Mouse (Mus musculus) cerebellum, postnatal 14 days (tissue): ENCODE results near the gene Ppox.
A peak's percentile ranks its signal among the peaks of the same experiment; 100 is the strongest.
"Not testable (repeated sequence)": the region's sequence is repeated elsewhere in the genome, so short reads cannot be mapped to it uniquely, and the experiment has no call there.

Experiments
- DNase-seq, 2 experiments: peaks; one replicate each; pipeline ENCODE4 v3.0.0; 2021; ENCODE audit warnings: mixed read lengths in 2 of 2

Gene Ppox

GRCm38 (mm10) chr1:171280916-171281527 lies at the start of gene Ppox:
Gene Ppox, minus strand, starts transcription at chr1:171281186.
- DNase-seq: peak; percentile 89 to 91

DNA sequence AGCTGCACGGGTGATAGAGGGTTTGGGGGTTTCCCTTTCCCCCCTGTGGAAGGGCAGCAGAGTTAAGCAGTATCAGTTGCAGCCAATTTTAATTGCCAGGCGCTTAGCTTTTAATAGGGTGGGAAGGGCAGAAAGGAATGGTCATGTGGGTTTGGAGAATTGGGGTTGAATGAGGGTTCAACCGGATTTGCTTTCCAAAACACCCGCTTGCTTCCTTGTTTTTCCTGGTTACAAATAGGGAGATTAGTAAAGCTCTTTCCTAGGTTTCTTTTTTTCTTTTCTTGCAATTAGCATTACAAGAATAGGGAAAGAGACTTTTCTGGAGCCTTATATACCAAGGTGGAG lies 49.2 kb upstream of the Ppox start:
- no peak for DNase-seq

- DNase-seq: peak; percentile 48 to 86
These were observed 48.6 kb upstream of the Ppox start for GRCm38 (mm10) chr1:171329433-171330215.

GRCm38 (mm10) chr1:171328839-171329432 lies 48.0 kb upstream of the Ppox start, which contains the start of gene Dedd:
Gene Dedd, plus strand, starts transcription at chr1:171329145.
- DNase-seq: peak; percentile 94

DNA sequence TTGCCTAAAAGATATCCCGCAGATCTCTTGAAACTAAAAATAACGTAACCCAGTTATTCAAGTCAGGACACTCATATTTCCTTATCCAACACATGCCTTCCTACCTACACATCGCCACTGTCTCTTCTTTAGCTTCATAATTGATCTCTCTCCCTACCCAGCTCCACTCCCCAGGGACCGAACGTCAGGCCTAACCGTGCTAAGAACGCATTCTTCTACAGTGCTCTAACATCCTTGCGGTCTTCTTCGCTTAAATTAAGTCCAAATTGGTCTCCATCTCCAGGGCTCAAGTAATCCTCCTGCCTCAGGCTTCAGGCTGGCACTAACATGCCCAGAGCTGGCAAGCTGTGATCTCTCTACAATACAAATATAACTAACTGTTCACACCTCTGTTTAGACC lies 47.3 kb upstream of the Ppox start:
- peak in 1 of 2 experiments; percentile 49 for DNase-seq

GRCm38 (mm10) chr1:171326588-171326987 lies 45.6 kb upstream of the Ppox start:
- not testable (repeated sequence) for DNase-seq

DNA sequence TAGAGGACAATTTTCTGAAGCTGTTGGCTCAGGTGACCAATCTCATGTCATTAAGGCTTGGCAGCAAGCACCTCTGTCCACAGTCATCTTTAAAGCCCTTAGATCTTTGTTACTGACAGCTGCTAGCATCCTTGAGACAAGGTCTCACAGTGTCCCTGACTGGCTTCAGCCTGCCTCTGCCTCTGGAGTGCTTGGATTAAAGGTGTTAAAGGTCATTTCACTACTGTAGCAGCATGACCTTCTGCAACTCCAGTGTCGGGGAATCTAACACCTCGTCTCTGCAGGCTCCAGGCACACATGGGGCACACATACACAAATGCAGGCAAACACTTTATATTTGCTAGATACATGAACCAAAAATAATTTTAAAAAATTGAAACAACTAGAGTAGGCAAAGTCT lies 44.6 kb upstream of the Ppox start:
- no peak for DNase-seq

- DNase-seq: no peak
These were observed 41.0 kb upstream of the Ppox start for GRCm38 (mm10) chr1:171322012-171322411.

DNA sequence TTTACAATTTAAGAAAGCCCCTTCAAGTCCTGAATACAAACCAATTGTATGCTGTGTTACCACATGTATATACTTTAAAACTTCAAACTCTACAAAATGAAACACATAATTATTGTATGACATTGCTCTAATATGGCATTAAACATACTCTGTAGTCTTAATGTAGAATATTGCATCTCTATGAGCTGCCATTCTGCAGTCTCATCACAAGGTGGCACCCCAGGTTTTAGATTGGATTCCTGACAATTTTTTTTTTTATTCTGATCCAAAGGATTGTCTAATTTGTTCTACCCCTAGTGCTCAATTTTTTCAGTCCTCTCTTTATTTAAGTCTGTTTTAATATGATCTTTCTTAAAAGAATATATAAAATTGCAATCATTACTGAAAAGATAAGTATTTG lies 40.4 kb upstream of the Ppox start:
- peak; percentile 35 to 40 for DNase-seq

DNA sequence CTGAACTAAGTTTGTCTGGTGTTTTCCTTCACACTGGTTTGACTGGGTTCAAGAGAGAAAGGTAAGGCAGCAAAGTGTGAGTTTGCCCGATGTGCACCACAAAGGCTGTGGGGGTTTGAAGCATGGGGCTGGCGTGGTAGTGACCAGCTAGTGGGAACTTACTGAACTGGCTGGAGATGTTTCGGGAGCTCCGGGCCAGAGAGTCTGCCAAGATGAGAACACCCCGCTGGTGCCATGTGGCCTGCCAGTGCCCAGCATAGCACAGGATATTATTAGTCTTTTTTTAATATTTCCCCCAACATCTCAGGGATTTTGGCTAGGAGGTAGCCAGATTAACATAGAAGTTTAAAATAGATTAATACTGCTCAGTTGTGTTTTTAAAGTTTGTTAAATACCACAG lies 39.2 kb upstream of the Ppox start:
- DNase-seq: peak; percentile 74 to 87

DNA sequence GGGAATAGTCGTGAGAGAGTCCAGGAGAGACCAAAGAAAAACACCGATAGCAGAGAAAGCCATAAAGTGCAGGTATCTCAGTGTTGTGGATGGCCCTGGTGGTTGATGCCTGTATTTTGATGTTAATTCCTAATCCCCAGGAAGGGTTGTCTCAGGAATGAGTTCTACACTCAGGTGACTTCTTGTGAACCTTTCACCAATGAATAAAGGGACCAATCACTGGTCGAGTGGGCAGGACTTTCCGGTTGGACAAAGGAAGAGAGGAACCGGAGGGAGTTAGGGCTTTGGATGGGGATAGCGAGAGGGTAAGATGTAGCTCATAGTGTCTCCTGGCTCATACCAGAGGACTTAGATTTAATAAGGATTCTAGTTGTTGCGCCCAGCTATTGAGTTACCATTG lies 38.8 kb upstream of the Ppox start:
- DNase-seq: peak in 1 of 2 experiments; percentile 36

GRCm38 (mm10) chr1:171309321-171309720 lies 28.3 kb upstream of the Ppox start:
- no peak for DNase-seq

DNA sequence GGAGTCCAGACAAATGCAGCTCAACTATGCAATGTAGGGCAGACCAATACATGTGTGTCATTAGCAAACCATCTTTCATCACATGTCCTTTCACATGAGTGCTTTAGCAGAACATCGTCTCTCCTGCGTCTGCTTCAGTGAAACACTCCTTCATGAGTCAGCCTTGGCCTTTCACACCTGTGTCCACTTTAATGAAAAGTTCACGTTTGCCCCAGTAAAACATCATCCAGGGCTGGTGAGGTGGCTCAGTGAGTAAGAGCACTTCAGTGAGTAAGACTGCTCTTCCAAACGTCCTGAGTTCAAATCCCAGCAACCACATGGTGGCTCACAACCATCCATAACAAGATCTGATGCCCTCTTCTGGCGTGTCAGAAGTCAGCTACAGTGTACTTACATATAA lies 25.2 kb upstream of the Ppox start:
- DNase-seq: not testable (repeated sequence)

DNA sequence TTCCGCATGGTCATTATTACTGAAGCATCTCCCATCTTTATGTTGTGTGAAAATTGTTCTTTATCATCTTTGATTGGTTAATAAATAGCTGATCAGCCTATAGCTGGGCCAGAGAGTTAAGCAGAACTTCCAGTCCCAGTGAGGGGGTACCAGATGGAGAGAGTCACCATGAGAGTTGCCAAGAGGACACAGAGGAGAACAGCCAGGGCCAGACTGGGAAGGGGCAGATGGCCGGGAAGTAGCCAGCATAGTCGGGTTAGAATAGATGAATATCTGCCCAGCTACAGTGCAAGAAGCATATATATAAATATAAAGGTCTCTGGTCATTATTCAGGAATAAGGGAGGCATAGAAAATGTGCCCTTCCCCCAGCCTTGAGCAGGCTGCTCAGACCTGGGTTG lies 17.2 kb upstream of the Ppox start:
- DNase-seq: no peak

DNA sequence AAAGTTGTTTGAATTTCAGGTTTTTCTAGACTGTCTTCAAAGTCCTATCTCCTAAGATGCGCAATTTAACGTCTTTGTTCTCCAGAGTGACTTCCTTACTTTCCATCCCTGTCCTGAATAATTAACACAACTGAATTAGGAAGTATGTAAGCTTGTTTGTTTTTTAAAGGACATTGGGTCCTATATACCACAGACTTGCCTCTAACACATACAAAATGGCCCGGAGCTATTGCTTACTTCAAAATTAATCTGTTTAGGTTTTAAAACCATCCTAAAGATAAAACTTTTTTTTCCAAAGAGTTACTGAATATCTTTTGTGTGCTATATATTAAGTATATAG lies 14.0 kb upstream of the Ppox start:
- no peak for DNase-seq

DNA sequence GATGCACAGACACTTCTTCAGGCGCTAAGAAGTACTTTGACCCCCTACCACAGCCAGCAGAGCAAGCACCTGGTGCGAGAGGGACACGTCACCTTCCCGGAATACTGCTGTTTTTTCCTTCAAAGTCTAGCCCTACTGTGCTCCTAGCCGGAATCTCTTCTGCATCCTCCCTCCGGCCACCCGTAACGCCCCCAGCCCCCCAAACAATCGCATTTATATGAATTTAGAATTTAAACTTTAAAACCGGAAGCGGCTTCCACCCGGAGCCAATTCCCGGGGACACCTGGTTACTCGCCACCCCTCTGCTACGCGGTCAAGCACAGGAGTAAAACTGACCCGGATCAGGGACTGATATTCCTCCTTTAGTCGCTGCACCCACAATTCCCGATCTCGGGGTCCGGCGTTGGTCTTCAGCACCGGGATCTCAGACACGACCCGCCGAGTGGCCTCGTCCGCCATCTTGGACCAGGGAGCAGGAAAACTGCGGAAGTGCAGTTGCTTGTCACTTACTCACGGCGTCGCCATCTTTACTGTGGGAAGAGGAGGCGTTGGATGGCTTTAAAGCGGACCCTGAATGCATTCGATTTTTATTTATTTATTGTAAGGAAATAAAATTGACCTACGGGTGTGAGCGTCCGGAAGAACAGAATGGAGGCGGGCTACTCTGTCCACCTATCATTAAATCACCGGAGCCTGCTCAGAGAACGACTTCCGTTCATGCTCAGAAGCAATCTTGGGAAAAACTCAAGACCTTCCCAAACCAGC lies 13.5 kb upstream of the Ppox start, which contains the start of gene Ufc1:
TSS of gene Ufc1 (minus strand) at position 727 of the 765 bp plus-strand sequence.
- peak; percentile 85 to 88 for DNase-seq

DNA sequence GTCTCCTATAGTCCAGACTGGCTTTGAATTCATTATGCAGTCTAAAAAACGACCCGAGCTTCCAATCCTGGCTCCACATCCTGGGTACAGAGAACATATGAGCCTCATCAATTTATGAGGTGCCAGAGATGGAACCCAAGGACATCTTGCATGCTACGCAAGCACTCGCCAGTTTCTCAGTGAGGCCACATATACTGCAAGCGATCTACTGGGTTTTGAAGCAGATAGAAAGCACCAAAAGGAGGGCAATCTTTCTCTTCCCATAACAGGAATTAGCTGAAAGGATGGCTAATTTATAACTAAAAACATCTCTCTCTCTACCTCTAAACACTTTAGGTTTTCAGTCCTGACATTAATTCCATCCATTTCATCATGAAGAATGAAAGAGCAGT lies 12.9 kb upstream of the Ppox start:
- no peak for DNase-seq

- no peak for DNase-seq
These were observed 12.4 kb upstream of the Ppox start for GRCm38 (mm10) chr1:171293351-171293750.

DNA sequence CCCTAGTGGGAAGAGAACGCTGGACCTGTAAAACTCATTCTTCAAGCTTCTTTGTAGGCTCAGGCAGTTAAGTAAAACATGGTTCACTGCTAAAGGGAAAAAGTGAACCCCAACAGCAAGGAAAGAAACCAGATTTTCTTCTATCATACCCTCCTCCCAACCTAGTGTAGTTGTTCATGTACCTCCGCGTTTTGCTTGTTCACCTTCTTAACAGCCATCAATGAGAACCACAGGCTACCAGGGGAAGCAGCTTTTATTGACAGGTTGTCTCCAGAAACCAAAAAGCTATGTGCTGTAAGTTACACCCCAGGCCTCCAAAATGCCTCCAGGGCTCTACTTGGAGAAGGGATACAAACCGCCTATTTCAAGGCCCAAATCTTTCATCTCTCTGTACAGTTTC lies 7.3 kb upstream of the Ppox start:
- no peak for DNase-seq

DNA sequence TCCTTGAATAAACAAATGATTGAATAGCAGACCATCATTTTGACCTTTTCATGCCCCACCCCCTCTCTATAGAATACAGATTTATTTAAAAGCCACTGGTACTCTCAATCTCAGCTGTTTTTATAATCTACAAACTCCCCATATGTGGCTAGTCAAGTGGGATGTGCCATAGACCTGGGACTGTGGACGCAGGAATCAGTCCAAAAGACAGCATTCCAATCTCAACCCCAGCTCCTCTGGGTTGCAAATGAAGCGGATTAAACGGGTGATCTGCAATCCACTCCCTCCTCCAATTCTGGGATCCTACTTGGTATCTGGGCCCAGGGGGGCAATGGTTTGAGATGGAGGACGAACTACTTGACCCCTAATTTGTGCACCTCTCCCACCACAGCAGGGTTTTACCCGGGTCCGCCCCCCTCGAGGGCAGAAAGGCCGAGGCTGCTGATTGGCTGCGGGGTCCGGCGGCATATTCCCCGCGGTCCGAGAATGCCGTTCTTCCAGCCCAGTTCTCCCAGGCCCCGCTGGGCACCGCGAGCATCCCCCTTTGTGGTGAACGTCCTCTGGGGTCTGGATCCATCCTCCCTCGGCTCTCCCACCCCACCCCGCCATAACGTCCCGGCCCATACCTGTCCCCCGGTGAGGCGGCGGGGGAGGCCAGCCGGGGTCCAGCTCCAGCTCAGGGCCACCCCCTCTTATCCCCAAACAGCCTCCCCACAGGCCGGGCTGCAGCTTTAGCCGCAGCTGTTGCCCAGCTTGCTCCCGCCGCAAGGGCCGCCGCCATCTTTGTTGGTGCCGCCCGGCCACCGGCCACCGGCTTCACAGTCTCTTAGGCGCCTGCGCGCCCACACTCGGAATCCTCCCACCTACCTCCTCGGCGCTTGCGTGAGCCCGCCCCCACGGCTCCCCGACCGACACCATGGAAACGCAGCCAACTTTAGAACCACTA lies 6.4 kb upstream of the Ppox start, which contains the start of gene Usp21:
TSS of gene Usp21 (minus strand) at position 856 of the 946 bp plus-strand sequence.
- peak; percentile 96 to 97 for DNase-seq

- peak in 1 of 2 experiments; percentile 24 for DNase-seq
These were observed 5.5 kb upstream of the Ppox start for GRCm38 (mm10) chr1:171286517-171286916.
